ENCODE assay signal across 8 mouse cellular contexts in the genomic region with DNA sequence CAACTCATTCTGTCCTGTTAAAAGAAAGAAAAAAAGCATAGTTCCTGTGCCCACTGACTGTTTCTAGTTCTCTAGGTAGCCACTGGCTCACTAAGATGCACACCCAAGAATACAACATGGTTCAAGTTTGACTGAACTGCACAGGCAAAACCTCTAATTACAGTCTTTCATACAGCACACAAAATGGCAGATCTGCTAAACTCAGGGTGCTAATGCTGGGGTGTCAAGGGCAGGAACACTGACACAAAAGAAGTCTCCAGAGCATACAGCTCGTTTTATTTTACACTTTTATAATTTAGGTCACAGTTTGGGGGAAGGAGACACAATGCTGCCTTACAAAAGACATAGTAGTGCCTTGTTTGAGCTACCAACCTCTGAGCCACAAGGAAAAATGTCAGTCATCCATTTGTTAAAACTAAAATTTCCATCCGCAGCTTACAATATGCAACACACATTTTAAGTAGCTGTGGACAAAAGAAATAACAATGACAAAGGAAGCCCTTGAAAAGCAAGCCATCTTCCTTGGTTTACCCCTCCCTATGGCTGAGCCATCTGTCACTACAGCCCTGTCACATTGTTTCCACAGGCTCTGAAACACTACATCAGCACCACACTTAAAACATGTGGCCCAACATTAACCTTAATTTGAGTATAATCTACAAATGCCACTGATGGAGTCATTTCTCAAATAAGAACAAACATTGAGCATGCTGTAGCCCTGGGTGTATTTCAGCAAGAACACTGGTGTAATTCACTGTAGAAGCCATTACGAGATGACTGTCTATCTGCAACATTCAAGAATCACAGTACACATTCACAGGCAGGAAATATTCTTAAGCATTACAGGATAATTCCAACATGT. TPM values are rescaled to one million over a fixed set of nuclear protein-coding genes. Genes with fewer than 3 reads are reported as not detected.
A peak's percentile ranks its signal among the peaks of the same experiment; 100 is the strongest.
DNase-seq lines count a peak whose midpoint lies in the region; ATAC-seq lines count a peak whose summit lies in the region.

No protein-coding gene starts in this region.

- no peaks in the 10 kb centered on the region for H3K36me3 ChIP-seq in embryonic facial prominence, embryonic 15.5 days
- no peaks in the 10 kb centered on the region for H3K36me3 ChIP-seq in limb, embryonic 11.5 days (ENCODE audit: control insufficient read depth, insufficient read depth, low read length)

- H3K4me2 ChIP-seq in embryonic facial prominence, embryonic 15.5 days (replicated peaks), result no peak overlapping the region
- H3K4me2 ChIP-seq in limb, embryonic 11.5 days (ENCODE audit: low read depth, severe bottlenecking), result peak overlapping the region; percentile 26; the same call in 1 of the 2 replicates

- H3K9me3 ChIP-seq in embryonic facial prominence, embryonic 15.5 days (replicated peaks), result no peaks in the 10 kb centered on the region
- H3K9me3 ChIP-seq in limb, embryonic 11.5 days (ENCODE audit: control insufficient read depth, low read length), result no peaks in the 10 kb centered on the region

- no peak overlapping the region for H3K9ac ChIP-seq in embryonic facial prominence, embryonic 15.5 days
- no peak overlapping the region for H3K9ac ChIP-seq in limb, embryonic 11.5 days (ENCODE audit: low read length)

- H3K4me1 ChIP-seq in embryonic facial prominence, embryonic 15.5 days, result peaks cover 7% of the 10 kb centered on the region; the same call in 1 of the 2 replicates
- H3K4me1 ChIP-seq in limb, embryonic 11.5 days (ENCODE audit: control insufficient read depth, insufficient read depth, low read length), result no peaks in the 10 kb centered on the region

- 42% methylated on average over 3 of the region's 3 CpGs for WGBS in embryonic facial prominence, embryonic 15.5 days
- WGBS in limb, embryonic 11.5 days, result 64% methylated on average over 3 of the region's 3 CpGs

- DNase-seq in right cerebral cortex, adult 2 months (ENCODE audit: low spot score in 2 of 2), result peak; percentile 32 to 35
- no peak for DNase-seq in right cerebral cortex, postnatal 14 days
- DNase-seq in limb, embryonic 11.5 days (ENCODE audit: low spot score), result no peak
- DNase-seq in retina, postnatal 7 days (ENCODE audit: low read depth, low spot score), result peak; percentile 8
- no peak for DNase-seq in adrenal gland, adult 2 months
- no peak for DNase-seq in gastrocnemius, postnatal 10 days
- no peak for DNase-seq in thymus, postnatal 36 days

- peak overlapping the region; percentile 11; the same call in 1 of the 2 replicates for H3K4me3 ChIP-seq in embryonic facial prominence, embryonic 15.5 days (replicated peaks)
- H3K4me3 ChIP-seq in limb, embryonic 11.5 days (ENCODE audit: low read depth, low read length), result peak overlapping the region; percentile 20

- no peaks in the 10 kb centered on the region for H3K27me3 ChIP-seq in embryonic facial prominence, embryonic 15.5 days
- H3K27me3 ChIP-seq in limb, embryonic 11.5 days (ENCODE audit: control insufficient read depth, insufficient read depth, low read length), result no peaks in the 10 kb centered on the region

- no peak for ATAC-seq in embryonic facial prominence, embryonic 15.5 days (ENCODE audit: insufficient number of reproducible peaks, low FRiP score, low TSS enrichment, low read depth)
- ATAC-seq in limb, embryonic 11.5 days (ENCODE audit: insufficient number of reproducible peaks, low FRiP score, low TSS enrichment, low read depth), result no peak

- H3K27ac ChIP-seq in embryonic facial prominence, embryonic 15.5 days (replicated peaks), result no peak overlapping the region
- peak overlapping the region; percentile 38; the same call in 1 of the 2 replicates for H3K27ac ChIP-seq in limb, embryonic 11.5 days (replicated peaks; ENCODE audit: low read depth, low read length)

RNA-seq across cellular contexts. Expression of a gene that starts 41.1 kb away (rescaled TPM):
- 4.9 and 5.0 TPM in 2 replicates for polyA plus RNA-seq in embryonic facial prominence, embryonic 15.5 days (2015; fragmentation: Nextera tagmentation; extraction: Ambion mirVana)
- 10.1 and 10.2 TPM in 2 replicates for polyA plus RNA-seq in limb, embryonic 11.5 days (2014; fragmentation: Nextera tagmentation; extraction: Ambion mirVana)
- total RNA-seq in adrenal gland, adult 2 months (2021), result 10 to 100 TPM; 13.5 to 16.5 TPM
- 0.71 and 1.2 TPM in 2 replicates for polyA plus RNA-seq in adrenal gland, adult 2 months (2012; rRNA removed)
- 10 to 100 TPM; 10.9 to 11.8 TPM for total RNA-seq in gastrocnemius, postnatal 10 days (2021)

Comparison
In these comparisons a context has a peak if more than half of its experiments do, and no peak if none do; other contexts are left out.
1. DNase-seq: peak in right cerebral cortex, adult 2 months (2 of 2) and retina, postnatal 7 days (single experiment); none in right cerebral cortex, postnatal 14 days (single experiment), limb, embryonic 11.5 days (single experiment), adrenal gland, adult 2 months (single experiment), gastrocnemius, postnatal 10 days (single experiment) and thymus, postnatal 36 days (0 of 2).